Mouse (Mus musculus): ENCODE measurements around the gene Scgb1b18.
"Not testable (repeated sequence)": the region's sequence is repeated elsewhere in the genome, so short reads cannot be mapped to it uniquely, and the experiment has no call there.

The Scgb1b18 gene

GRCm38 (mm10) chr7:33185268-33185667, at the start of gene Scgb1b18:
TSS of gene Scgb1b18 (plus strand) at chr7:33185568.
- not testable (repeated sequence) for DNase-seq (ENCODE audit: low spot score in 2 of 2)

GRCm38 (mm10) chr7:33173764-33174163, 11.6 kb upstream of the Scgb1b18 start, which contains the start of gene Scgb2b18:
TSS of gene Scgb2b18 (minus strand) at chr7:33173864.
- not testable (repeated sequence) for DNase-seq (ENCODE audit: low spot score in 2 of 2)
